Mouse (Mus musculus) cortical plate, adult 2 months (tissue): ENCODE measurements around the gene Tlcd1. TPM values are rescaled to one million over a fixed set of nuclear protein-coding genes. Genes with fewer than 3 reads are reported as not detected.
A peak's percentile ranks its signal among the peaks of the same experiment; 100 is the strongest.

ENCODE experiments used
- H3K27ac ChIP-seq: fragments of 200-500 bp; 2 replicates; pipeline ENCODE4 v1.5.1; 2012; ENCODE audit warnings: low read length, control low read depth, inconsistent platforms; ENCODE audit not compliant: insufficient read depth
- H3K4me1 ChIP-seq: fragments of 200-500 bp; 2 replicates; pipeline ENCODE4 v1.6.1; 2011; ENCODE audit warnings: low read length; ENCODE audit not compliant: control insufficient read depth, insufficient read depth
- H3K4me3 ChIP-seq: fragments of 200-500 bp; 2 replicates; pipeline ENCODE4 v1.5.1; 2011; ENCODE audit warnings: mild to moderate bottlenecking, low read length, control low read depth; ENCODE audit not compliant: insufficient read depth
- CTCF ChIP-seq: fragments of 200-500 bp; IDR thresholded peaks from 2 replicates; pipeline ENCODE4 v1.5.1; 2011; ENCODE audit warnings: mild to moderate bottlenecking, control low read depth, low read length; ENCODE audit not compliant: insufficient read depth; ENCODE audit errors: extremely low read depth
- POLR2A ChIP-seq: fragments of 200-500 bp; IDR thresholded peaks from 2 replicates; pipeline ENCODE4 v1.6.1; 2011; ENCODE audit warnings: mild to moderate bottlenecking, low read length, control low read depth; ENCODE audit not compliant: insufficient read depth; ENCODE audit errors: extremely low read depth
- polyA plus RNA-seq: library from polyadenylated mRNA; depleted of rRNA; stranded (reverse); fragments of >200 nt; gene quantifications from 2 replicates; pipeline ENCODE4 v1.2.3, GENCODE M21; 2012

Tlcd1 gene
- polyA plus RNA-seq, 1 experiment = 83.0 TPM

DNA sequence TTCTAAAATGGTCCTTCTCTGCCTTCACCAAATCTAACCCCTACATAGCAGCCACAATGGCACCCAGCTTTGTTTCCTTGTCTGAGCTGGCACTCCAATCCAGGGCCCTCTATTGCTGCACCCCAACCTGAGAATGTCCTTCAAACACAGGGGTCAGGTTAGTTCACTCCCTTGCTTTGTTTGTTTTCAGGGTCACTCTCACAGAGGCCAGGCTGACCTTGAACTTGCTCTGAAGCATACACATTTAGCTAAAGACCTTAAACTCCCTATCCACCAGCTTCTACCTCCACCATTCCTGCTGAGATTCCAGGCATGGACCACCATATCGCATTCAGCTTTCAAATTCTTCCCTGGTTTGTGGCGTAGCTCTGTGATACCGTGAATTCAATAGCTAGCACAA, 2.0 kb upstream of the Tlcd1 start:
- no peak for TF ChIP-seq CTCF
- no peak for TF ChIP-seq POLR2A

DNA sequence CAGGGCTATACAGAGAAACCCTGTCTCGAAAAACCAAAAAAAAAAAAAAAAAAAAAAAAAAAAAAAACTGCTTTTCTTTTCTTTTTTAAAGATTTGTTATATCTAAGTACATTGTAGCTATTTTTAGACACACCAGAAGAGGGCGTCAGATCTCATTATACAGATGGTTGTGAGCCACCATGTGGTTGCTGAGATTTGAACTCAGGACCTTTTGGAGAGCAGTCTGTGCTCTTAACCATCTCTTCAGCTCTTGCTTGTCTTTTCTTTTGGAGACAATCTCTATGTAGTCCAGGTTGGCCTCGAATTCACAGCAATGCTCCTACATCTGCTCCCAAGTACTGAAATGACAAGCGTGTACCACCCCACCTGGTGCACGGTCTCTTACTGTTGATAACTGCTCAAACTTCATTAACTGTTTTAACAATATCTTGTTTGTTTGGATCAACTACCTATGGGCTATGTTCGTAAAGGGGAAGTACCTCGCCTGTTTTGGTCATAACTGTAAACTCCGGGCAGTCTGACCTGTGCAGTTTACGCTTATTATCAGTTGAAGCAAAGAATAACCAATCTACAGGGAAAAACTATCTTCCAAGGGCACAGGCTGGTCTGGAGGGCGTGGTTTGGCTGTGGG, 625 bp upstream of the Tlcd1 start:
- Histone ChIP-seq H3K27ac (no peak overlapping the region), H3K4me1 (0 out of 2 replicates have a peak, but pooled peaks cover 2% of the 10 kb centered on the region), H3K4me3 (peak overlapping the region; percentile 67)
- TF ChIP-seq POLR2A (no peak), CTCF (no peak)

More for the DNA sequence above, 2.0 kb upstream of the Tlcd1 start:
- Histone ChIP-seq H3K4me1 (0 out of 2 replicates have a peak, but pooled peaks cover 2% of the 10 kb centered on the region), H3K4me3 (no peak overlapping the region), H3K27ac (no peak overlapping the region)

DNA sequence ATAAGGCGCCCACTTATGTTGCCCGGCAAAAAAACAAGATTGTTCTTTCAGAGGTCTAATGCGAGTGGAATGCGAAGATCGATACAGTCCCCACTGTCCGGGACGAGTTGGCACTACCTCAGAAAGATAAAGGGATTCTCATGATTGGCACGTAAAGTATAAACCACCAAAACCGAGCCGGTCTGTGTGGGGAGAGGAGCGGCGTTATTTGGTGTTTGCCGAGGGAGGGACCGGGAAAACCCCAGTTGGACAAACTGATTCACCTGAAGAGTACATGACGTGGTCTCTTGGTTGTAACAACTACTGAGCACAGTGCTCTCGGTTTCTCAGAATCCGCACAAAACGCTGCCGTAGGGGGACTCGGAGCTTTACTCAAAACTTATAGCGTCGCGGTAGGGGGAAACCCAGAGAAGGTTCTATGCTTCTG, 407 bp downstream of the Tlcd1 start:
- Histone ChIP-seq H3K27ac (no peak overlapping the region), H3K4me3 (peak overlapping the region; percentile 67), H3K4me1 (0 out of 2 replicates have a peak, but pooled peaks cover 2% of the 10 kb centered on the region)
- TF ChIP-seq POLR2A (no peak), CTCF (no peak)

DNA sequence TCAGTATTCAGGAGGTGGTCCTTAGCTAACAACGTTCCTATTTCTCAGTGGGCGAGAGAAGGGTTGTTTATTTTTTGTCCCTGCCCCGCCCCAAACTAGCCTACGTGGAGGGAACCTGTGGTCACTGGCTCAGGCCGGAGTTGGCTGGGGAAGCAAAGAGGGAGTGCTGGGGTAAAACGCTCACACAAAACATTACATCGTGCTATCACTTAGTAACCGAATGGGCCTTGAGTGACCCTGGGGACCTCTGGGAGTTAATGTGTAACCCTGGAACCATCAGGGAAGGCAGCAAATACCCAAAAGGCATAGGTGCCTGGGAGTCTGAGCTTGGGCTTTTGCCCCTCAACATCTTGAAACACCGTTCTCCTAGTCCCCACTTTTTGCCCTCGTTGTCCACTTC, 926 bp downstream of the Tlcd1 start:
- TF ChIP-seq CTCF = no peak
- no peak for TF ChIP-seq POLR2A
- H3K27ac ChIP-seq = no peak overlapping the region
- 0 out of 2 replicates have a peak, but pooled peaks cover 2% of the 10 kb centered on the region for H3K4me1 ChIP-seq
- peak overlapping the region; percentile 26; the same call in 1 of the 2 replicates for H3K4me3 ChIP-seq

DNA sequence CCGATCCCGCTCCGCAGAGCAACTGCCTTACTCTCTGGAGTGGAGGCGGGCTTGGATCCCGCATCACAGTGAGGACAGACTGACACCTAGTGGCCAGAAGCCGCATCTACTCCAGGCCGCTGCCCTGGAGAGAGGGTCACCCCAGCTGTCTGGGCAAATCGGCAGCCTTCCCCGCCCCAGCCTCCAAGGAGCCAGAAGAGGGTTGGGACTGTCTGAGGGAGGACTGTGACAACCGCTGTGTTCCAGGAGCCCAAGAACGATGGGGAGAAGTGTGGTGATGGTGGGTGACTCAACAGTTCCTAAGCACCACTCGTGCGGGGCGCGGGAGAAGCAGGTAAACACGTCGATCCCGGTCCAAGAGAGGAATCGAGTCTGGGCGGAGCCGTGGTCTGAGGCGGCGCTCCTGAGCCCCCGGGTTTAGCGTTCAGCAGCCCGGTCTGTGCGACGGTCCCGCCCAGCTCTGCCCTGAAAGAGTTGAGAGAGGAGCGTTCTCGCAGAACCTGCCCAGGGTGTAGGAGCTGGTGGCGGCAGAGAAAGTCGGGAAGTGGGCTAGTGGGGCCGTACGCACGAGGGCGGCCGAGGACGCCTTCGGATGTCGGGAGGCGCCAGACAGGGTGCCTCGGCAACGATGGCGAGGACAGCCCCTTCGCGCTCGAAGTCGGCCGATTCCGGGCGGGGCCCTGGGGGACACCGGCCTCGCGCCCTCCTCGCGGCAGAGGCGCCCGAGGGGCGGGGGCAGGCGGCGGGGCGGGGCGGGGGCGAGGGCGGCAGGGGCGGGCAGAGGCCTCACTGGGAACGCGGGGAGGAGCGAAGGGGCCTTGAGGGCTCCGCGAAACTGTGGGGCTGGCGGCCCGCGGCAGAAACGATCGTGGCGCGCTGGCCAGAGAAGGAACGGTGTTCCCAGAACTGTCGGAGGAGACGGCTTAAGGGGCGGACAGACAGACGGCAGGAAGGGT, 1.7 kb downstream of the Tlcd1 start:
- Histone ChIP-seq H3K27ac (peak overlapping the region; percentile 66), H3K4me3 (peak overlapping the region; percentile 26), H3K4me1 (0 out of 2 replicates have a peak, but pooled peaks cover 2% of the 10 kb centered on the region)
- TF ChIP-seq CTCF (peak; percentile 91), POLR2A (peak; percentile 39; the same call in 1 of the 2 replicates)

DNA sequence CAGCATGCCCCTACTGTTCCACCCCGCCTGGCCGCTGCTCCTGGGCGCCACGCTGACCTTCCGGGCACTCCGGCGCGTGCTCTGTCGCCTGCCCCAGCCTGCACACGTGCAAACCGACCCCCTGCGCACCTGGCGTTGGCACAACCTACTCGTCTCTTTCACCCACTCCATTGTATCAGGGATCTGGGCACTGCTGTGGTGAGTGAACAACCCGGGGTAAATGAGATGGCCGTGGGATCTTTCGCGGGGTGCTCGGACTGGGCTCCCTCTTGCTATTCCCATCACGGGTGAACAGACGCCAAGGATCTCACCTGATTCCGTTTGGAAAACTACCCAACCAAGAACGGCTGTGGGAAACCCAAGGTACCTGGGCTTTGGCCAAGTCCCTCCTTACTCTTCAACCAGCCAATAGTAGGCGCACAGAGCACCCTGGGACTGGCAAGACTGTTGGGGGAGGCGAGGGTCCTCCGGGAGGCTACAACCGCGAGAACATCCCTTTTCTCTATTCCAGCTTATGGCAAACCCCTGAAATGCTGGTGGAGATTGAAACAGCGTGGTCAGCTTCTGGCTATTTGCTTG, 2.4 kb downstream of the Tlcd1 start:
- TF ChIP-seq CTCF = no peak
- TF ChIP-seq POLR2A = 0 out of 2 replicates have a peak, but pooled peaks have one; percentile 19
- Histone ChIP-seq H3K4me1 (0 out of 2 replicates have a peak, but pooled peaks cover 2% of the 10 kb centered on the region), H3K4me3 (peak overlapping the region; percentile 26), H3K27ac (peak overlapping the region; percentile 66)

DNA sequence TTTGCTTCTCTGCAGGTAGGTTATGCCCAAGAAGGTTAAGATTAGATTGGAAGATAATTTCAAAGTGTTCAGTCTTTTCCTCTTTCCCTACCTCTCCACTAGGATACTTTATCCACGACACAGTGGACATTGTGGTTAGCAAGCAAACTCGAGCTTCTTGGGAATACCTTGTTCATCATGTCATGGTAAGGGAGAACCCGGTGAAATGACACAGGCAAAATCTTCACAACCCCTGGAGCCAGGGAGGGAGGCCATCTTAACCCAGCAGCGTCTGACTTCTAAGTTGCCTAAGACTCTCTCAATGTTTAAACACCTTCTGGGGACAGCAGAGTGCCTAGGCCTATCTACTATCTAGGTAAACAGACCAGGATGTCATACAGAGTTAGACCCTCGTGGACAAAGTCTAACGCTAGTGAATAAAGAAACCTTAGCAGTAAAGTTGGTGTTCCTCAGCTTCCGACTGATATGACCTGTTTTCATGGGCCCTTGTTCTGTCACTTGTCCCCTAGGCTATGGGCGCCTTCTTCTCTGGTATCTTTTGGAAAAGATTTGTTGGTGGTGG, 3.0 kb downstream of the Tlcd1 start:
- no peak overlapping the region for H3K27ac ChIP-seq
- peak overlapping the region; percentile 26; the same call in 1 of the 2 replicates for H3K4me3 ChIP-seq
- 0 out of 2 replicates have a peak, but pooled peaks cover 2% of the 10 kb centered on the region for H3K4me1 ChIP-seq
- TF ChIP-seq POLR2A (no peak), CTCF (no peak)

DNA sequence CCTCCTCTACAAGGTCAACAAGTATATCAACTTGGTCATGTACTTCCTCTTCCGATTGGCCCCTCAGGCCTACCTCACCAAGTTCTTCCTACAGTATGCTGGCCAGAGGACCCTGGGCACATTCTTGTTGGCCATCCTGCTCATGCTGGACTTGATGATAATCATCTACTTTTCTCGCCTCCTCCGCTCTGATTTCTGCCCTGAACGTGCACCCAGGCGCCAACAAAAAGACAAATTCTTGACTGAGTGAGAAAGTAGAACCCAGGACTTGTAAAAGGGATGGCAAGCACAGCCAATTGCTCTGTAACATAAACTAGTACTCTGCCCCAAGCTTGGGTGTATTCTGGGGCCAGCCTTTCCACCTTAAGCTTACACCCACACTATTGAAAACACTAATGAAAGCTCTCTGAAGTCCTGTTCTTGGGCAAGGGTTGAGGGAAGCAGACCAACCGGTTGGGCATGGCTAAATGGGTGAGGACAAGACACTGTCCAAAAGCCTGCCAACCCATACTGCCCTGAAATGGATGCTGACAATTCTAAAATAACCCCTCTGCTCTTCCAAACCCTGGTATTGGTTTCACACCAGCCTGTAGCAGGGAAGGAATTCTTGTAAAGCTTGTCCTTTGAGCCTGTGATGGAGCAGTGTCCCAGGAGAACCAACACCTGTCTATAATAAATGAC, 3.7 kb downstream of the Tlcd1 start:
- TF ChIP-seq POLR2A (no peak), CTCF (no peak)
- Histone ChIP-seq H3K27ac (no peak overlapping the region), H3K4me1 (0 out of 2 replicates have a peak, but pooled peaks cover 2% of the 10 kb centered on the region), H3K4me3 (no peak overlapping the region)
